Mouse (Mus musculus): ENCODE results near the gene Chrm3. TPM values are rescaled to one million over a fixed set of nuclear protein-coding genes. Genes with fewer than 3 reads are reported as not detected.

The Chrm3 gene
- polyA plus RNA-seq, 1 experiment from 2014 or later, result 1.3 TPM

GRCm38 (mm10) chr13:10057644-10058198 lies 302.9 kb downstream of the Chrm3 start:
- Histone ChIP-seq H3K4me1 (no peaks in the 10 kb centered on the region), H3K9me3 (replicated peaks) (0 out of 2 replicates have a peak, but pooled peaks cover 4% of the 10 kb centered on the region), H3K4me3 (no peak overlapping the region), H3K9ac (no peak overlapping the region), H3K4me2 (replicated peaks) (no peak overlapping the region), H3K27me3 (no peaks in the 10 kb centered on the region), H3K36me3 (no peaks in the 10 kb centered on the region), H3K27ac (no peak overlapping the region)
- WGBS, result 70% methylated on average over 2 of the region's 2 CpGs
- no peak for ATAC-seq (ENCODE audit: low FRiP score)

GRCm38 (mm10) chr13:10054086-10054485 lies 306.6 kb downstream of the Chrm3 start:
- H3K36me3 ChIP-seq, result no peaks in the 10 kb centered on the region
- 0 out of 2 replicates have a peak, but pooled peaks cover 4% of the 10 kb centered on the region for H3K9me3 ChIP-seq (replicated peaks)
- no peak overlapping the region for H3K4me2 ChIP-seq (replicated peaks)
- no peak overlapping the region for H3K4me3 ChIP-seq
- no peak for ATAC-seq (ENCODE audit: low FRiP score)
- H3K4me1 ChIP-seq, result no peaks in the 10 kb centered on the region
- H3K9ac ChIP-seq, result no peak overlapping the region
- no peaks in the 10 kb centered on the region for H3K27me3 ChIP-seq
- H3K27ac ChIP-seq, result no peak overlapping the region

GRCm38 (mm10) chr13:10053301-10053889 lies 307.3 kb downstream of the Chrm3 start:
- 91% methylated on average over 8 of the region's 8 CpGs for WGBS
- Histone ChIP-seq H3K27me3 (no peaks in the 10 kb centered on the region), H3K27ac (no peak overlapping the region), H3K4me3 (no peak overlapping the region), H3K9me3 (replicated peaks) (0 out of 2 replicates have a peak, but pooled peaks cover 4% of the 10 kb centered on the region), H3K4me1 (no peaks in the 10 kb centered on the region), H3K36me3 (no peaks in the 10 kb centered on the region), H3K9ac (no peak overlapping the region), H3K4me2 (replicated peaks) (no peak overlapping the region)
- no peak for ATAC-seq (ENCODE audit: low FRiP score)

- no peak for ATAC-seq (ENCODE audit: low FRiP score)
- 82% methylated on average over 7 of the region's 7 CpGs for WGBS
- H3K4me2 ChIP-seq (replicated peaks), result no peak overlapping the region
Measured at GRCm38 (mm10) chr13:10045651-10046350, 314.8 kb downstream of the Chrm3 start.

GRCm38 (mm10) chr13:10044084-10044483 lies 316.6 kb downstream of the Chrm3 start:
- no peak overlapping the region for H3K4me3 ChIP-seq
- H3K4me1 ChIP-seq, result no peaks in the 10 kb centered on the region
- no peaks in the 10 kb centered on the region for H3K27me3 ChIP-seq
- no peak overlapping the region for H3K4me2 ChIP-seq (replicated peaks)
- no peaks in the 10 kb centered on the region for H3K9me3 ChIP-seq (replicated peaks)
- no peak for ATAC-seq (ENCODE audit: low FRiP score)
- H3K9ac ChIP-seq, result no peak overlapping the region
- H3K36me3 ChIP-seq, result no peaks in the 10 kb centered on the region
- H3K27ac ChIP-seq, result no peak overlapping the region
- WGBS, result 77% methylated on average over 4 of the region's 4 CpGs

More at GRCm38 (mm10) chr13:10045651-10046350, 314.8 kb downstream of the Chrm3 start:
- H3K36me3 ChIP-seq, result no peaks in the 10 kb centered on the region
- H3K27me3 ChIP-seq, result no peaks in the 10 kb centered on the region
- H3K9me3 ChIP-seq (replicated peaks), result no peaks in the 10 kb centered on the region
- no peak overlapping the region for H3K4me3 ChIP-seq
- H3K4me1 ChIP-seq, result no peaks in the 10 kb centered on the region
- no peak overlapping the region for H3K9ac ChIP-seq
- no peak overlapping the region for H3K27ac ChIP-seq

GRCm38 (mm10) chr13:10033570-10034399 lies 326.9 kb downstream of the Chrm3 start:
- peak; percentile 49; the same call in 1 of the 2 replicates for ATAC-seq (ENCODE audit: low FRiP score)
- H3K27ac ChIP-seq, result no peak overlapping the region
- H3K4me2 ChIP-seq (replicated peaks), result no peak overlapping the region
- no peaks in the 10 kb centered on the region for H3K36me3 ChIP-seq
- no peaks in the 10 kb centered on the region for H3K9me3 ChIP-seq (replicated peaks)
- no peak overlapping the region for H3K9ac ChIP-seq
- WGBS, result 61% methylated on average over 18 of the region's 18 CpGs
- H3K4me3 ChIP-seq, result no peak overlapping the region
- peaks cover 3% of the 10 kb centered on the region; the same call in 1 of the 2 replicates for H3K4me1 ChIP-seq
- H3K27me3 ChIP-seq, result no peaks in the 10 kb centered on the region

- H3K4me2 ChIP-seq (replicated peaks), result no peak overlapping the region
- H3K9me3 ChIP-seq (replicated peaks), result no peaks in the 10 kb centered on the region
- 78% methylated on average over 5 of the region's 5 CpGs for WGBS
Measured at GRCm38 (mm10) chr13:10031547-10031946, 329.1 kb downstream of the Chrm3 start.

GRCm38 (mm10) chr13:10029944-10030343 lies 330.7 kb downstream of the Chrm3 start:
- no peaks in the 10 kb centered on the region for H3K36me3 ChIP-seq
- H3K27me3 ChIP-seq, result no peaks in the 10 kb centered on the region
- H3K4me3 ChIP-seq, result no peak overlapping the region
- no peaks in the 10 kb centered on the region for H3K9me3 ChIP-seq (replicated peaks)
- H3K27ac ChIP-seq, result no peak overlapping the region
- 88% methylated on average over 6 of the region's 6 CpGs for WGBS
- H3K4me2 ChIP-seq (replicated peaks), result no peak overlapping the region
- no peak overlapping the region for H3K9ac ChIP-seq
- ATAC-seq (ENCODE audit: low FRiP score), result no peak
- H3K4me1 ChIP-seq, result peaks cover 3% of the 10 kb centered on the region; the same call in 1 of the 2 replicates

More at GRCm38 (mm10) chr13:10031547-10031946, 329.1 kb downstream of the Chrm3 start:
- Histone ChIP-seq H3K27ac (no peak overlapping the region), H3K4me1 (peaks cover 3% of the 10 kb centered on the region; the same call in 1 of the 2 replicates), H3K9ac (no peak overlapping the region), H3K36me3 (no peaks in the 10 kb centered on the region), H3K27me3 (no peaks in the 10 kb centered on the region), H3K4me3 (no peak overlapping the region)
- ATAC-seq (ENCODE audit: low FRiP score), result no peak

GRCm38 (mm10) chr13:10025134-10025533 lies 335.5 kb downstream of the Chrm3 start:
- Histone ChIP-seq H3K4me2 (replicated peaks) (no peak overlapping the region), H3K36me3 (no peaks in the 10 kb centered on the region), H3K4me1 (no peaks in the 10 kb centered on the region), H3K27ac (no peak overlapping the region), H3K27me3 (no peaks in the 10 kb centered on the region), H3K9ac (no peak overlapping the region), H3K4me3 (no peak overlapping the region), H3K9me3 (replicated peaks) (no peaks in the 10 kb centered on the region)
- no peak for ATAC-seq (ENCODE audit: low FRiP score)
- WGBS, result 92% methylated on average over 3 of the region's 3 CpGs

GRCm38 (mm10) chr13:10023112-10023511 lies 337.5 kb downstream of the Chrm3 start:
- Histone ChIP-seq H3K4me3 (no peak overlapping the region), H3K4me1 (no peaks in the 10 kb centered on the region), H3K27me3 (no peaks in the 10 kb centered on the region), H3K27ac (no peak overlapping the region), H3K4me2 (replicated peaks) (no peak overlapping the region), H3K9ac (no peak overlapping the region), H3K9me3 (replicated peaks) (no peaks in the 10 kb centered on the region), H3K36me3 (no peaks in the 10 kb centered on the region)
- 68% methylated on average over 2 of the region's 2 CpGs for WGBS
- ATAC-seq (ENCODE audit: low FRiP score), result no peak

GRCm38 (mm10) chr13:10019252-10019651 lies 341.4 kb downstream of the Chrm3 start:
- H3K9me3 ChIP-seq (replicated peaks), result no peaks in the 10 kb centered on the region
- ATAC-seq (ENCODE audit: low FRiP score), result no peak
- H3K4me1 ChIP-seq, result no peaks in the 10 kb centered on the region
- no peaks in the 10 kb centered on the region for H3K36me3 ChIP-seq
- 58% methylated on average over 1 of the region's 1 CpGs for WGBS
- no peak overlapping the region for H3K4me3 ChIP-seq
- no peaks in the 10 kb centered on the region for H3K27me3 ChIP-seq
- H3K9ac ChIP-seq, result no peak overlapping the region
- H3K4me2 ChIP-seq (replicated peaks), result no peak overlapping the region
- no peak overlapping the region for H3K27ac ChIP-seq

- Histone ChIP-seq H3K4me1 (no peaks in the 10 kb centered on the region), H3K36me3 (no peaks in the 10 kb centered on the region), H3K9ac (no peak overlapping the region), H3K27ac (no peak overlapping the region), H3K9me3 (replicated peaks) (no peaks in the 10 kb centered on the region), H3K27me3 (no peaks in the 10 kb centered on the region), H3K4me3 (no peak overlapping the region), H3K4me2 (replicated peaks) (no peak overlapping the region)
- ATAC-seq (ENCODE audit: low FRiP score), result no peak
- WGBS, result 86% methylated on average over 4 of the region's 4 CpGs
Measured at GRCm38 (mm10) chr13:10002916-10003315, 357.7 kb downstream of the Chrm3 start.

Measured in hindbrain, embryonic 12.5 days (tissue).